Mouse (Mus musculus): ENCODE results near the gene Mrpl53. TPM values are rescaled to one million over a fixed set of nuclear protein-coding genes. Genes with fewer than 3 reads are reported as not detected.

Mrpl53 gene
- polyA plus RNA-seq, 2 experiments = 101 to 124 TPM

- Histone ChIP-seq H3K4me2 (replicated peaks; ENCODE audit: low read depth, low read length, severe bottlenecking) (no peak overlapping the region), H3K9me3 (ENCODE audit: control insufficient read depth, low read length) (no peaks in the 10 kb centered on the region), H3K4me3 (replicated peaks; ENCODE audit: low read length) (no peak overlapping the region), H3K36me3 (ENCODE audit: control insufficient read depth, insufficient read depth, low read length) (no peaks in the 10 kb centered on the region), H3K9ac (ENCODE audit: low read depth, low read length, severe bottlenecking) (no peak overlapping the region), H3K4me1 (ENCODE audit: control insufficient read depth, insufficient read depth, low read length) (peaks cover 11% of the 10 kb centered on the region), H3K27ac (replicated peaks; ENCODE audit: low read depth, low read length) (no peak overlapping the region), H3K27me3 (ENCODE audit: control insufficient read depth, insufficient read depth, low read length) (no peaks in the 10 kb centered on the region)
- ATAC-seq (ENCODE audit: low FRiP score, low read depth) = no peak
- WGBS = 68% methylated on average over 2 of the region's 2 CpGs
- DNase-seq (ENCODE audit: low spot score) = no peak
- TF ChIP-seq POLR2A (IDR thresholded peaks at IDR 0.05; ENCODE audit: borderline replicate concordance, extremely low read depth, insufficient read depth, insufficient read length) = no peak
Observed at GRCm38 (mm10) chr6:83098411-83098810, 10.4 kb upstream of the Mrpl53 start.

- 3% methylated on average over 25 of the region's 25 CpGs for WGBS
- Histone ChIP-seq H3K4me3 (replicated peaks; ENCODE audit: low read length) (peak within 1 kb of the TSS; percentile 76), H3K36me3 (ENCODE audit: control insufficient read depth, insufficient read depth, low read length) (no peaks in the 10 kb centered on the region), H3K9me3 (ENCODE audit: control insufficient read depth, low read length) (no peaks in the 10 kb centered on the region), H3K9ac (ENCODE audit: low read depth, low read length, severe bottlenecking) (peak within 1 kb of the TSS; percentile 76), H3K4me2 (replicated peaks; ENCODE audit: low read depth, low read length, severe bottlenecking) (peak within 1 kb of the TSS; percentile 98), H3K27me3 (ENCODE audit: control insufficient read depth, insufficient read depth, low read length) (no peaks in the 10 kb centered on the region), H3K27ac (replicated peaks; ENCODE audit: low read depth, low read length) (peak within 1 kb of the TSS; percentile 77), H3K4me1 (ENCODE audit: control insufficient read depth, insufficient read depth, low read length) (peaks cover 12% of the 10 kb centered on the region)
- peak; percentile 68; the same call in 1 of the 2 replicates for TF ChIP-seq POLR2A (IDR thresholded peaks at IDR 0.05; ENCODE audit: borderline replicate concordance, extremely low read depth, insufficient read depth, insufficient read length)
- peak; percentile 91 for ATAC-seq (ENCODE audit: low FRiP score, low read depth)
- DNase-seq (ENCODE audit: low spot score) = peak; percentile 90
Observed at GRCm38 (mm10) chr6:83101316-83101687, 7.5 kb upstream of the Mrpl53 start, which contains the start of the genes Ccdc142 and Gm42688. Gene Ccdc142, plus strand, starts transcription at chr6:83101601. Gene Gm42688, plus strand, starts transcription at chr6:83101617.

GRCm38 (mm10) chr6:83101688-83102556, 6.9 kb upstream of the Mrpl53 start:
- under 1% methylated on average over 58 of the region's 74 CpGs for WGBS
- Histone ChIP-seq H3K9me3 (ENCODE audit: control insufficient read depth, low read length) (no peaks in the 10 kb centered on the region), H3K4me2 (replicated peaks; ENCODE audit: low read depth, low read length, severe bottlenecking) (peak overlapping the region; percentile 98), H3K36me3 (ENCODE audit: control insufficient read depth, insufficient read depth, low read length) (no peaks in the 10 kb centered on the region), H3K27ac (replicated peaks; ENCODE audit: low read depth, low read length) (peak overlapping the region; percentile 77), H3K27me3 (ENCODE audit: control insufficient read depth, insufficient read depth, low read length) (no peaks in the 10 kb centered on the region), H3K4me3 (replicated peaks; ENCODE audit: low read length) (peak overlapping the region; percentile 76), H3K4me1 (ENCODE audit: control insufficient read depth, insufficient read depth, low read length) (peaks cover 12% of the 10 kb centered on the region), H3K9ac (ENCODE audit: low read depth, low read length, severe bottlenecking) (peak overlapping the region; percentile 76)
- DNase-seq (ENCODE audit: low spot score) (peak; percentile 51), ATAC-seq (ENCODE audit: low FRiP score, low read depth) (peak; percentile 78)
- TF ChIP-seq POLR2A (IDR thresholded peaks at IDR 0.05; ENCODE audit: borderline replicate concordance, extremely low read depth, insufficient read depth, insufficient read length) = no peak

- Histone ChIP-seq H3K4me2 (replicated peaks; ENCODE audit: low read depth, low read length, severe bottlenecking) (peak overlapping the region; percentile 98), H3K4me3 (replicated peaks; ENCODE audit: low read length) (peak overlapping the region; percentile 76; the same call in 1 of the 2 replicates), H3K36me3 (ENCODE audit: control insufficient read depth, insufficient read depth, low read length) (peaks cover 6% of the 10 kb centered on the region; the same call in 1 of the 2 replicates), H3K4me1 (ENCODE audit: control insufficient read depth, insufficient read depth, low read length) (peaks cover 16% of the 10 kb centered on the region), H3K27ac (replicated peaks; ENCODE audit: low read depth, low read length) (no peak overlapping the region), H3K9ac (ENCODE audit: low read depth, low read length, severe bottlenecking) (peak overlapping the region; percentile 76), H3K27me3 (ENCODE audit: control insufficient read depth, insufficient read depth, low read length) (no peaks in the 10 kb centered on the region), H3K9me3 (ENCODE audit: control insufficient read depth, low read length) (no peaks in the 10 kb centered on the region)
- ATAC-seq (ENCODE audit: low FRiP score, low read depth) = no peak
- DNase-seq (ENCODE audit: low spot score) = no peak
- 52% methylated on average over 11 of the region's 11 CpGs for WGBS
- TF ChIP-seq POLR2A (IDR thresholded peaks at IDR 0.05; ENCODE audit: borderline replicate concordance, extremely low read depth, insufficient read depth, insufficient read length) = no peak
Observed at GRCm38 (mm10) chr6:83103130-83103650, 5.7 kb upstream of the Mrpl53 start.

- Histone ChIP-seq H3K27ac (replicated peaks; ENCODE audit: low read depth, low read length) (no peak overlapping the region), H3K4me3 (replicated peaks; ENCODE audit: low read length) (no peak overlapping the region), H3K4me2 (replicated peaks; ENCODE audit: low read depth, low read length, severe bottlenecking) (no peak overlapping the region), H3K27me3 (ENCODE audit: control insufficient read depth, insufficient read depth, low read length) (no peaks in the 10 kb centered on the region), H3K4me1 (ENCODE audit: control insufficient read depth, insufficient read depth, low read length) (peaks cover 19% of the 10 kb centered on the region), H3K9me3 (ENCODE audit: control insufficient read depth, low read length) (no peaks in the 10 kb centered on the region), H3K9ac (ENCODE audit: low read depth, low read length, severe bottlenecking) (no peak overlapping the region), H3K36me3 (ENCODE audit: control insufficient read depth, insufficient read depth, low read length) (peaks cover 6% of the 10 kb centered on the region; the same call in 1 of the 2 replicates)
- no peak for DNase-seq (ENCODE audit: low spot score)
- TF ChIP-seq POLR2A (IDR thresholded peaks at IDR 0.05; ENCODE audit: borderline replicate concordance, extremely low read depth, insufficient read depth, insufficient read length) = no peak
- WGBS = 77% methylated on average over 4 of the region's 4 CpGs
- ATAC-seq (ENCODE audit: low FRiP score, low read depth) = no peak
Observed at GRCm38 (mm10) chr6:83104158-83104557, 4.7 kb upstream of the Mrpl53 start.

Data from limb, embryonic 14.5 days (tissue).